Mouse (Mus musculus): ENCODE data around the gene Olfr1042.
"Not testable (repeated sequence)": the region's sequence is repeated elsewhere in the genome, so short reads cannot be mapped to it uniquely, and the experiment has no call there.

Olfr1042 gene

GRCm38 (mm10) chr2:86161738-86162137 lies at the start of gene Olfr1042:
Olfr1042 (minus strand) TSS chr2:86161838.
- no peak for DNase-seq

- no peak for DNase-seq
Observed at GRCm38 (mm10) chr2:86202909-86203308, 41.3 kb upstream of the Olfr1042 start, which contains the start of gene Olfr1045. Olfr1045 (minus strand) TSS chr2:86203009.

- no peak for DNase-seq
Observed at GRCm38 (mm10) chr2:86195863-86196262, 34.2 kb upstream of the Olfr1042 start.

DNA sequence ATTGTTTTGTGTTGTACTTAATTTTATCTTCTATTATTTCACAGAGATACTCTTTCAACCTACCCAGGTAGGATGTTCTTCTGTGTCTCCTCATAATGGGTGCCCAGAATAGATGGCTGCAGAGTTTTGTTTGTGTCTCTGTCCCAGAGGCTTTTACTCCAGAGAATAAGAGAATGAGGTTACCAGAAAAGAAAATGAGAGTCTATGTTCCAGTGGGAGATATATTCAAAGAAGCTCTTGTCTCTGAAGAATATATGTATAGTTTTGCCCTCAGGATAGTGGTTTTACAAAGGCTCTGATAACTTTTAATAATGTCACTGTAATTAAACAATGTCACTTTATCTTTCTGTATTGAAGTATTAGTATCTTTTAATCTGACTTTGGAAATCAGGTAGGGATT lies 23.9 kb upstream of the Olfr1042 start, which contains the start of gene Olfr52:
Gene Olfr52 (minus strand): TSS at position 101 of the 400 bp plus-strand sequence.
- no peak for DNase-seq

DNA sequence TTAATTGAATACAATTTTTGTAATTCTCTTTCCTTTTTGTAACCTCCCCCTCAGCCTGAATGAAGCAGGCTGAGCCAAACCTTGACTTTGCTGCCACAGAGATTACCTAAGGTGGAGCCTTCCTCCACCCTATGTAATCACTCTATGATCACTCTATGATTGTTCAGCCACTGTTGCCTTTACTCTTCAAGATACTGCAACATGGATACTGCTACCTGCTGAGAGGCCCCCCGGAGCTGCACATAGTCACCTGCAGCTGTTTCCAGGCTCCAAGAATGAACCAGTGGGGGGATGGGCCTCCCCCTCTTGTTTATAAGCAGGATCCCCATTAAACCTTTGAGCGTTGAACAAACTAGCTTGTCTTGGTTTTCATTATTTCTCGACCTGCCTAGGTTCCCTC lies 18.3 kb upstream of the Olfr1042 start:
- no peak for DNase-seq

DNA sequence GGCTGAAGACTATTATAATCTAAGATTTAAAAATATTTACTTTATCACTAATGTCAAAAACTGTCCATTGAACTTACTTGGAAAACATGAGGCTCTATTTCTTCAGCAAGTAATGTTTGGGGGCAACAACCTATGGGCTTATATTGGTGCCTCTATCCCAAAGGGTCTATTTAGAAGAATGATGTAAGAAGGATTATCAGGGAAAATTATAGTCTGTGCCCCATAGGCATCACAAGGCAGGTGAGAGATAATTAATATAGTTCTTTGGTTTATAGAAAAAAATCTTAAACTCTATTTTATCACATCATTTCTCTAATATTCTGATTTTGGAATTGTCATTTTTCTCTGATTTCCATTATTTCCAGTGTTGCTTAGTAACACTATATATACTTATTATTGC lies 16.1 kb upstream of the Olfr1042 start, which contains the start of gene Olfr1044:
Gene Olfr1044 (minus strand): TSS at position 101 of the 400 bp plus-strand sequence.
- no peak for DNase-seq

GRCm38 (mm10) chr2:86175422-86175821 lies 13.8 kb upstream of the Olfr1042 start:
- DNase-seq = not testable (repeated sequence)

DNA sequence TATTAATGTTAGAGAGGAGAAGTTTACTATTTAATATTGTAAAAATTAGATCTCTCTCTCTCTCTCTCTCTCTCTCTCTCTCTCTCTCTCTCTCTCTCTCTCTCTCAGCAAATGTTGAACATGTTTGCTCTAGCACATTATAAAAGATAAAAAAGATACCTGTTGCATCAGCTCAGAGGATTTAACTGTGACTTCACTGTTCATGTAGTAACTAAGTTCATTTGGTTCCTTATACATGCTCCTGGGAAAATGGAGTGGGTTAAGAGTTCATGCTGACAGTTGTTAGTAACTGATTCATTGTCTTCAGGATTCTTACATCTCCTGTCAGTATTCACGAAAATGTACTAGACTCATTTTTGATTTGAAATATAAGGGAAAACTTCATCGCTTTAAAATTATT lies 5.8 kb upstream of the Olfr1042 start, which contains the start of gene Olfr1043:
Gene Olfr1043 (minus strand): TSS at position 101 of the 400 bp plus-strand sequence.
- no peak for DNase-seq

DNA sequence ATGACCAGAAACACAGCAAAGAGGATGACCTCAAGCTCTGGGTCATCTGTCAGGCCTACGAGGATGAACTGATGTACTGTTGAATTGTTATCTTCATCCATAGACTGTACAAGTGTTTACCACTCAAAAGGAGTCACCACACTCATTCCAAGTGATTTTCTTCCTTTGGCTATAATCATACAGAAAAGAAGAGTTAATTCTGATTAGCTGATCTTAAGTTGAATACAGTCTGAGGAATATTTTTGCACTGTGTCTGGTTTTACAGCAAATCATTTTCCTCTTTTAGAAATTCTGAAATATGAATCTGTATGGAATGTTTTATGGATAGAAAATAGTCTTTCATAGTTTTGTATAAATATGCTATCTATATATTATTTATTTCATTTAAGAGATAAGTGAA lies 15.0 kb downstream of the Olfr1042 start, which contains the start of gene Olfr1040:
Gene Olfr1040 (minus strand): TSS at position 101 of the 400 bp plus-strand sequence.
- no peak for DNase-seq

DNA sequence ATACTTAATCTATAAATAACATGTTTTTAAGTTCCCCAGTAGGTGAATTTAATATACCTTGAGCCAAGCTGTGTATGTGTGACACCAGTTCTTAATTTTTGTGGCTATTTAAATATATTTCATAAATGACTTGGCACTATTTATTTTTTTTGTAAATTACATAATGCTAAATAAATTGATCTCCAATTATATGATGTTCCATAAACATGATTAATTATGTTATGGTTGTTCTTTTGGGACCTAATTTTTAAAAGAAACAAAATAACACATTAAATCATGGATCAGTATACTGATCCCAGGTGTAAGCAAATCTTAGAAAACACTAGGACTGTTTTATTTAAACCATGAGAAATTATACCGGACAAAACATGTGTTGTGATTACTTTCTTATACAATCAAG lies 25.8 kb downstream of the Olfr1042 start, which contains the start of gene Olfr1039:
Gene Olfr1039 (minus strand): TSS at position 101 of the 400 bp plus-strand sequence.
- DNase-seq = no peak
